Mouse (Mus musculus) cortical plate, adult 2 months (tissue): Measurements from ENCODE around the gene Rreb1. TPM values are rescaled to one million over a fixed set of nuclear protein-coding genes. Genes with fewer than 3 reads are reported as not detected.

Source experiments
- H3K27ac ChIP-seq: fragments of 200-500 bp; 2 replicates; pipeline ENCODE4 v1.5.1; 2012; ENCODE audit warnings: low read length, control low read depth, inconsistent platforms; ENCODE audit not compliant: insufficient read depth
- H3K4me1 ChIP-seq: fragments of 200-500 bp; 2 replicates; pipeline ENCODE4 v1.6.1; 2011; ENCODE audit warnings: low read length; ENCODE audit not compliant: control insufficient read depth, insufficient read depth
- H3K4me3 ChIP-seq: fragments of 200-500 bp; 2 replicates; pipeline ENCODE4 v1.5.1; 2011; ENCODE audit warnings: mild to moderate bottlenecking, low read length, control low read depth; ENCODE audit not compliant: insufficient read depth
- CTCF ChIP-seq: fragments of 200-500 bp; IDR thresholded peaks from 2 replicates; pipeline ENCODE4 v1.5.1; 2011; ENCODE audit warnings: mild to moderate bottlenecking, control low read depth, low read length; ENCODE audit not compliant: insufficient read depth; ENCODE audit errors: extremely low read depth
- POLR2A ChIP-seq: fragments of 200-500 bp; IDR thresholded peaks from 2 replicates; pipeline ENCODE4 v1.6.1; 2011; ENCODE audit warnings: mild to moderate bottlenecking, low read length, control low read depth; ENCODE audit not compliant: insufficient read depth; ENCODE audit errors: extremely low read depth
- polyA plus RNA-seq: library from polyadenylated mRNA; depleted of rRNA; stranded (reverse); fragments of >200 nt; gene quantifications from 2 replicates; pipeline ENCODE4 v1.2.3, GENCODE M21; 2012

The Rreb1 gene
- polyA plus RNA-seq, 1 experiment = 32.0 TPM

DNA sequence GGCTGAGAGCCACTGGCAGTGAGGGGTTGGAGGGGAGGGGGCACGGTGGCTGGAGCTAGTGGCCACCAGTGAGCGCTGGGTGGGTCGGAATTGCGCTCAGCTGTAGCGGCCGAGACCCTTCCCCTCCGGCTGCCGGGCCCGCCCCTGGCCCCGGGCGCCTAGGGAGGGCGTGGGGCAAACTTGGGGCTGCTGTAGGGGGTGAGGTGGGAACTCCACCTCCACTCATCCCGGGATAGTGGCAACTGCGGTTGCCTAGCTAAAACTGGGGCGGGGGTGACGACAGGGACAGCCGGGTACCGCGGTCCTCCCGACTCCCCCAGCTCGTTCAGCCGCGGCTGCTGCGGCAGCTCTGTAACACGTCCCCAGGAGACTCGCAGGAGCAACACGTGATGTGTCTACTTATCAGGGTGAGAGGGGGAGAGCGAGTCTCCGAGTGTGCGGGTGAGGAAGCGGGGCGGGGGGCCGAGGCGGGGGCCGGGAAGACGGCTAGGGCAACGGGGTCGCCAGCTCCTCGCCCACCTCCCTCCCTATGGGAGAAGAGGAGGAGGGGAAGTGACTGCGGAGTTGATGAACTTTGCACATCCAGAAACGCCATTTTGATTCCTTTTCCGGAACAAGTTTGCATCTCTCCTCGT is 47.6 kb downstream of the Rreb1 start:
- no peaks in the 10 kb centered on the region for H3K4me1 ChIP-seq
- TF ChIP-seq POLR2A (no peak), CTCF (no peak)
- H3K4me3 ChIP-seq = peak overlapping the region; percentile 91
- 0 out of 2 replicates have a peak overlapping the region, but pooled peaks have one; percentile 54 for H3K27ac ChIP-seq

DNA sequence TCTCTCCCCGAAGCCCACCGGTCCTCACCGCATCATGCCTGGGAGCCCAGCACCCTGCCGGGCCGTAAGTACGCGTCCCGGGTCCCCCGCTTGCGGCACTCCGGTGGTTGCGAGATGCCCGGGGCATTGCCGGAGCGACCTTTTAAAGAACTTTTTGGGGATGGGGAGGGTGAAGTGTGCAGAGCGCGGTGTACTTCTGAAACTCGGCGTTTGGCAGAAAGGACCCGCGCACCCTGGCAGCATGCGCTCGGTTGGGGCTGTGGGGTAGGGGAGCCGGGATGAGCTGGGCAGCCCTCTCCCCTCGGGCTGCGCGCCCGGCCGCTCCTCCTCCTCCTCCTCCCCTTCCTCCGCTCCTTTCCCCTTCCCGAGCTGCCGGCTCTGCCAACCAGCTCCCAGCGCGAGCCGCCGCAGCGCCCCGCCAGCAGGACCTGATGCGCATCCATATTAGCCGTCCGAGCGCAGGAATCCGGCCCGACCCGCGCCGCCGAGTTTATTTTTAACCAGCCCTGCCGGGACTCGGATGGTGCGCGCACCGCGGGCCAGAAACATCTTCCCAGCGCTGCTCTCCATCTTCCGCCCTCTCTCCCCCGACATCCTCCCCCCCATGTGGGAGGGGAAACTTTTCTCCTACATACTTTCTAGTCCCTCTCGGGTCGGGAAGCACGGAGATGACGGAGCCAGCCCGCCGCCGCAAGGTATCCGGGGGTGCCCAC is 48.2 kb downstream of the Rreb1 start:
- no peaks in the 10 kb centered on the region for H3K4me1 ChIP-seq
- H3K4me3 ChIP-seq = peak overlapping the region; percentile 91
- TF ChIP-seq CTCF (no peak), POLR2A (0 out of 2 replicates have a peak, but pooled peaks have one; percentile 32)
- peak overlapping the region; percentile 54 for H3K27ac ChIP-seq

DNA sequence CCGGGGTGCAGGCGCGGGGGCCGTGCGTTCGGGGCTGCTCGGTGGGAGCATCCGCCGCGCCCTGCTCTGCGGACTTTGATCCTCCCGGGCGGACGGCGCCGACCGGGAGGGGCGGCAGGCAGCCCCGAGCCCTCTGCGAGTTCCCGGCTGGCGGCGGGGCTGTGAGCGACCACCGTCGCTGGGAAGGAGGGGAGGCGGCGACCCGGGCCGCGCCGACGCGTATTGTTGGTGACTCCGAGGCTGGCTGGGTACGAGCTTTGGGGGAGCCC is 48.7 kb downstream of the Rreb1 start:
- TF ChIP-seq POLR2A = no peak
- no peak for TF ChIP-seq CTCF
- Histone ChIP-seq H3K27ac (peak overlapping the region; percentile 54), H3K4me1 (no peaks in the 10 kb centered on the region), H3K4me3 (peak overlapping the region; percentile 91)

DNA sequence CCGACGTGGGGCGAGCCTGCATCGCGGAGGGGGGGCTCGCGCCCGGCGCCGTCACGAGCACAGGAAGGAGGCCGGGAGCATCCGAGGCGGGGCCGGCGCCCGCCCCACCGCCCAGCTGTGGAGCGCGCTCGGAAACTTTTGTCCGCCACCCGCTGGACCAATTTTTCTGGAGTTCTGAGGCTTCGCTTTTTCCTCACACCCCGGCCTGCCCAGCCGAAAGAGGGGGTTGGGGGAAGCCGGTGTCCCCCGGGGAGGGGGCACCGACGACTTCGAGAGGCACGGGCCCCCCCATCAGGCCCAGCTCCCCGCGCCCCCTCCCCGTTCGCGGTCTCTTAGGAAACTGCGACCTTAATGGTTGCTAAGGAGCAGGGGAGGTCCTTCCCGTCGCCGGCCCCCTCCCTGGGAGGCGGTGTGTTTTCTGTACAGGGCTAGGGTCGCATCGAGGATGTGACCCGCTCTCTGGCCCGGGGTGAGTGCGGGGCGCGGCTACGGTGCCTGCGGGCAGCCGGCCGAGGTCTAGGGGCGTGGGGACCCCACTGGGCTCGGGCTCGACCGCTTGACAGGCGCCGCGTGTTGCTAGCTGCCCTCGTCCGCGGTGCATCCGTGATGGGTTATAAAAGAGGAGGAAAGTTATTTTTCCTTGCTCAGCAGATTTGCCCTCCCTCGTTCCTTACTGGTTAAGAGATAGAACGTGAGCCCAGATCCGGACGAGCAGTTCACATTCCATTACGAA is 49.2 kb downstream of the Rreb1 start:
- TF ChIP-seq POLR2A (no peak), CTCF (no peak)
- H3K27ac ChIP-seq = peak overlapping the region; percentile 54
- peak overlapping the region; percentile 91 for H3K4me3 ChIP-seq
- no peaks in the 10 kb centered on the region for H3K4me1 ChIP-seq

DNA sequence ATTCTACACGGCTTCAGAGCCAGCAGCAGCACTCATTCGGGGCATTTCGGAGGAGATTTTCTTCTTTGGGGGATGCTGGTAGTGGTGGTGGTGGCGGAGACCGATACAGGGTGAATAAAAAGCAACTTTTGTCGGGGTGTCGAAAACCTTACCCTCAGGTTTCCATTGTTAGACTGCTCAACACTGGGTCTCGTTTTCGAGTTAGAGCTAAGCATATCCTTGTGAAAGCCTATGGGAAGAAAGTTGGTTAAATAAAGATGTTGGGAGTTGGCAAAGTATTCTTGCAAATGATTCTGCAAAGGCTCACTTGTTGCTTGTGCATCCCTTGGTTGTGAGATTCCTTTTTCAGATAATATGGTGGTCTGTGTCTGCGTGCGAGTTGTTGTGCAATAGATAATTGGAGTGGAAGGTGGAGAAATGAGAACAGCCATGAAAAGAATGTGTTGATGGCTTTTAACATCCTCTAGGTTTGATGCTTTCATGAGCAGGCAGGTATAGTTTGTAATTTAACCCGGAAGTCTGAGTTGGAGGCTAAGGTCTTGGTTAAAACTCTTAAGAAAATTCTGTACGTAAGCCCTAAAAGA is 49.9 kb downstream of the Rreb1 start:
- Histone ChIP-seq H3K4me3 (peak overlapping the region; percentile 91), H3K4me1 (no peaks in the 10 kb centered on the region), H3K27ac (no peak overlapping the region)
- no peak for TF ChIP-seq POLR2A
- TF ChIP-seq CTCF = no peak

DNA sequence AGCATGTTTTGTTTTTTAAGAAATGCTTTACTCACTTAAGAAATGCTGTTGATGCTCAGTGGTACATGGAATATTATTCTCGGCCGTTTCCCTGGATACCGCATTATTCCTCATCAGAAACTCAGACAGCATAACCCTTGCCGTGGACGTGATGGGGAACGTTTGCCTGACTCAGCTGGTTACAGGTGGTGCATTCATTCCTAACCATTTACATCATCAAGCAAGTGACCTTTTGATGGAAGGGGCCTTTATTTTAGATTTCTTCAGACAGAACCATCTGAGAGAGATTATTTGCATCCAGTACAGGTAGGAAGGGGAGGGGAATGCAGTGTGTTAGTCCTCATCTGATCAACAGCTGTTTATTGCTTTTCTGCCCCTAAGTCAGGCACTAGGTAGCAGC is 50.7 kb downstream of the Rreb1 start:
- H3K27ac ChIP-seq = no peak overlapping the region
- no peaks in the 10 kb centered on the region for H3K4me1 ChIP-seq
- TF ChIP-seq POLR2A (no peak), CTCF (no peak)
- no peak overlapping the region for H3K4me3 ChIP-seq

DNA sequence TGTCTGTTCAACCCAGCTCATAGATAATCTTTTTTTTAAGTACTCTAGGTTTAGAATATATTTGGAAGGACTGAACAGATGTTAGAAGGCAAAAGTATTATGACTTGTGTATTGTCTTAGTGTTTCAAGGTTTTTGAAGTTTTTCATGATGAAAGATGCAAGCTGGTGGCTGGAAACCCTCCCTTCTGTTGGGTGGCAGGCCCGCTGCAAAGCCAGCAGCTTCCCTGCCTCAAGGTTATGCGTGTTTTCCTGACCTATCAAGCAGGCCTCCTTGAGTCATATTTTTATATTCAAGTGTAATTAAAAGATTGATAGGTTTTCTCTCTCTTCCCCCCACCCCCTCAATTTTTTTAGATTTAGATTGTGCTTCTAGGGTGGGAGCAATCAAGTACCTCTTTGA is 52.1 kb downstream of the Rreb1 start:
- H3K4me3 ChIP-seq = no peak overlapping the region
- TF ChIP-seq POLR2A = no peak
- no peak for TF ChIP-seq CTCF
- no peak overlapping the region for H3K27ac ChIP-seq
- H3K4me1 ChIP-seq = no peaks in the 10 kb centered on the region

DNA sequence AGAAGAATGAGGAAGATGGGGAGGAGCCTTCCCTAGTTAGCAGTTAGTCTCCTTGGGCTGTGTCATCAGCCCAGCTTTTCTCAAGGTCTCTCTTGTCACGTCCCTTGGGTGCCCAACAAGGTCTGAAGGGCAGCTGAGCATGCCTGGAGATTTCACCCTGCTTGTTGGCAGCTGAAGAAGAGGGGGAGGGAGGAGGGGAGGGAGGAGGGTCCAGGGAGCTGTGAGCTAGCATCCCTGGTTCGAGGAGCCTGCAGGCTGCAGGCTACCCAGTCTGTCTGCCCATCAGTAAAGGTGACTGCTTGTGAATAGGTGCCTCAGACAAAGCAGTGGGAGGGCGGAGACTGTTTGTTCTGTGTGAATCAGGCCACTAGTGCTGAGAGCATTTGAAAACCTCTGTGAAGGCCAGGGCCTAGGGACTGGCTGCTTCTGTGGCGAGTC is 52.7 kb downstream of the Rreb1 start:
- H3K27ac ChIP-seq = no peak overlapping the region
- H3K4me3 ChIP-seq = no peak overlapping the region
- TF ChIP-seq POLR2A (no peak), CTCF (no peak)
- H3K4me1 ChIP-seq = no peaks in the 10 kb centered on the region

DNA sequence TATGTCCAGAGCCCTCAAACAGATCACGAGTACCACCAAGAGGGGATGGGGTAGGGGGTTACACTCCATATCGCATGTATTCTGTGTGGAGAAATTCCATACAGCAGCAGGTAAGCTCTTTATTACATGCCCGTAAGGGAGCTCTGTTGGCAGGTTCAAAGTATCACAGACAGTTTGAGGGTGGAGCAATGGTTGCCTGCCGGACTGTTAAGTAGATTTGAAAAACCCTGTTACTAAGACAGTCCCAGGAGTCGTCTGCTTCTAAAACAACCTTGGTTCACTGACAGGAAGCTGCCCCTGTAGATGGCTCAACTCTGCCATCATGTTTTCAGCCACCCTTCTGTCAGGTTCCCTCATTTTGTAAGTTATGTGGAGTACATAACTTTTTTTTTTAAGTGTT is 54.3 kb downstream of the Rreb1 start:
- Histone ChIP-seq H3K4me1 (no peaks in the 10 kb centered on the region), H3K27ac (no peak overlapping the region), H3K4me3 (no peak overlapping the region)
- no peak for TF ChIP-seq POLR2A
- no peak for TF ChIP-seq CTCF

DNA sequence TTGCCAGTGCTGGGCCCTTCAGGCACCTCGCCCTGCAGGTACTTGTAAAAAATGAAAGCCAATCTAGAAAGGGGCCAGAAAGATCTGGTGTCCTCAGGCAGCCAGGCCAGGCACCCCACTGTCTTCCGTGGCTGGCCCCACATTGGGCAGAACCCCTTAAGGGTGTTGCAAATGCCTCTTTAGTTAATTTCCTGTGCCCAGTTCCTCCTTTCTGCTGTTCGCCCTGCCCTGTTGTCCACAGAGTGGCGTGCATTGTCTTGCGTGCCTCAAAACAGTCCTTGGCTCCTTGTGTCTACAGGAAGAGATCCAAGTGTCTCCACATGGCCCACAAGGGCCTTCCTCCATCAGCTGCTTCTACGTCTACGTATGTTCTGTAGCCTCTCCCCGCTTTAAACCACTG is 55.3 kb downstream of the Rreb1 start:
- TF ChIP-seq CTCF (no peak), POLR2A (no peak)
- H3K4me3 ChIP-seq = no peak overlapping the region
- H3K4me1 ChIP-seq = no peaks in the 10 kb centered on the region
- no peak overlapping the region for H3K27ac ChIP-seq
